Mouse (Mus musculus): Measurements from ENCODE around the gene Slc41a3.

DNA sequence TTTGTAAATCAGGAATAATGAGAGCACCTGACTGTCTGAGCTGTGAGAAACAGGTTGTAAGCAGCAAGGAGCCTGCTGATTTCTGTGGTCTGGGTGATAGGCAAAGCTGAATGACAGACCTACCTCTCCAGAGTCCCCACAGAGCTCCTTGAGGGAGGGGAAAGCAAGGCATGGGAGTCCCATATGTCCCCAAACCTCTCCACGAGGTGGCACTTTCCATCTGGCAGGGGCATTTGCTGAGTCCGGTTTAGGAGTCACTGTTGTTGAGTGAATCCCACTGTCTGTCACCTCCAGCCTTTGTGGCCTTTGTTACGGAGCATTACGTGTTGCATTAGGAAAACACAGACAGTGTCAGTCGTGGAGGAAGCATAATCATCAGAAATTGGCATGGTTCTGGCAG lies 15.4 kb downstream of the Slc41a3 start:
- TF ChIP-seq CTCF (IDR thresholded peaks at IDR 0.05; ENCODE audit: low read depth) = no peak
- no peak for TF ChIP-seq EP300 (IDR thresholded peaks at IDR 0.05; ENCODE audit: low read depth)
